Mouse (Mus musculus) liver, embryonic 14.5 days (tissue): ENCODE measurements around the gene Ppfibp1.

ENCODE experiments used
- CTCF ChIP-seq: IDR thresholded peaks from 2 replicates; pipeline ENCODE4 v1.5.1; 2016; ENCODE audit warnings: antibody characterized with exemption, low read depth, control low read depth
- EP300 ChIP-seq: IDR thresholded peaks from 2 replicates; pipeline ENCODE4 v1.6.1; 2016; ENCODE audit warnings: antibody characterized with exemption, low read depth

- no peak for TF ChIP-seq CTCF
- TF ChIP-seq EP300: no peak
Observed at GRCm38 (mm10) chr6:146890215-146890614, 1.9 kb downstream of the Ppfibp1 start.
